Mouse (Mus musculus): Measurements from ENCODE around the gene Grap. TPM values are rescaled to one million over a fixed set of nuclear protein-coding genes. Genes with fewer than 3 reads are reported as not detected.

The Grap gene
- total RNA-seq, 1 experiment from 2014 or later: 85.2 TPM

- ATAC-seq (ENCODE audit: extremely low read depth, insufficient number of reproducible peaks, low FRiP score, poor library complexity, severe bottlenecking): no peak
Observed at GRCm38 (mm10) chr11:61654786-61655311, 1.8 kb downstream of the Grap start.

- no peak for ATAC-seq (ENCODE audit: extremely low read depth, insufficient number of reproducible peaks, low FRiP score, poor library complexity, severe bottlenecking)
Observed at GRCm38 (mm10) chr11:61655649-61656048, 2.6 kb downstream of the Grap start.

- ATAC-seq (ENCODE audit: extremely low read depth, insufficient number of reproducible peaks, low FRiP score, poor library complexity, severe bottlenecking): peak; percentile 53; the same call in 1 of the 2 replicates
Observed at GRCm38 (mm10) chr11:61656148-61656850, 3.2 kb downstream of the Grap start.

- ATAC-seq (ENCODE audit: extremely low read depth, insufficient number of reproducible peaks, low FRiP score, poor library complexity, severe bottlenecking): no peak
Observed at GRCm38 (mm10) chr11:61657432-61657831, 4.4 kb downstream of the Grap start.

GRCm38 (mm10) chr11:61658360-61658922, 5.4 kb downstream of the Grap start:
- no peak for ATAC-seq (ENCODE audit: extremely low read depth, insufficient number of reproducible peaks, low FRiP score, poor library complexity, severe bottlenecking)

GRCm38 (mm10) chr11:61659011-61659858, 6.2 kb downstream of the Grap start:
- no peak for ATAC-seq (ENCODE audit: extremely low read depth, insufficient number of reproducible peaks, low FRiP score, poor library complexity, severe bottlenecking)

GRCm38 (mm10) chr11:61660001-61660400, 6.9 kb downstream of the Grap start:
- no peak for ATAC-seq (ENCODE audit: extremely low read depth, insufficient number of reproducible peaks, low FRiP score, poor library complexity, severe bottlenecking)

- peak; percentile 37; the same call in 1 of the 2 replicates for ATAC-seq (ENCODE audit: extremely low read depth, insufficient number of reproducible peaks, low FRiP score, poor library complexity, severe bottlenecking)
Observed at GRCm38 (mm10) chr11:61660806-61661392, 7.8 kb downstream of the Grap start.

- no peak for ATAC-seq (ENCODE audit: extremely low read depth, insufficient number of reproducible peaks, low FRiP score, poor library complexity, severe bottlenecking)
Observed at GRCm38 (mm10) chr11:61662189-61662588, 9.1 kb downstream of the Grap start.

GRCm38 (mm10) chr11:61665401-61665800, 12.3 kb downstream of the Grap start:
- no peak for ATAC-seq (ENCODE audit: extremely low read depth, insufficient number of reproducible peaks, low FRiP score, poor library complexity, severe bottlenecking)

- 0 out of 2 replicates have a peak, but pooled peaks have one; percentile 18 for ATAC-seq (ENCODE audit: extremely low read depth, insufficient number of reproducible peaks, low FRiP score, poor library complexity, severe bottlenecking)
Observed at GRCm38 (mm10) chr11:61665991-61666799, 13.1 kb downstream of the Grap start.

GRCm38 (mm10) chr11:61667248-61667647, 14.2 kb downstream of the Grap start:
- ATAC-seq (ENCODE audit: extremely low read depth, insufficient number of reproducible peaks, low FRiP score, poor library complexity, severe bottlenecking): no peak

GRCm38 (mm10) chr11:61667782-61668181, 14.7 kb downstream of the Grap start:
- no peak for ATAC-seq (ENCODE audit: extremely low read depth, insufficient number of reproducible peaks, low FRiP score, poor library complexity, severe bottlenecking)

GRCm38 (mm10) chr11:61669492-61670490, 16.7 kb downstream of the Grap start:
- ATAC-seq (ENCODE audit: extremely low read depth, insufficient number of reproducible peaks, low FRiP score, poor library complexity, severe bottlenecking): no peak

- ATAC-seq (ENCODE audit: extremely low read depth, insufficient number of reproducible peaks, low FRiP score, poor library complexity, severe bottlenecking): no peak
Observed at GRCm38 (mm10) chr11:61671781-61672383, 18.8 kb downstream of the Grap start.

- ATAC-seq (ENCODE audit: extremely low read depth, insufficient number of reproducible peaks, low FRiP score, poor library complexity, severe bottlenecking): no peak
Observed at GRCm38 (mm10) chr11:61673686-61674085, 20.6 kb downstream of the Grap start.

All from neutrophil, adult 5-6 weeks (primary cell).